Mouse (Mus musculus) ES-Bruce4 (cell line): ENCODE data around the gene Tbcel. TPM values are rescaled to one million over a fixed set of nuclear protein-coding genes. Genes with fewer than 3 reads are reported as not detected.

Experiments
- H3K27ac ChIP-seq: 2 replicates; pipeline ENCODE4 v1.5.1; 2012; ENCODE audit warnings: low read length, inconsistent platforms; ENCODE audit not compliant: insufficient read depth
- H3K27me3 ChIP-seq: 2 replicates; pipeline ENCODE4 v1.6.1; 2012; ENCODE audit warnings: mild to moderate bottlenecking, low read length, inconsistent platforms; ENCODE audit not compliant: control insufficient read depth, poor library complexity, insufficient read depth, severe bottlenecking
- H3K36me3 ChIP-seq: 2 replicates; pipeline ENCODE4 v1.6.1; 2012; ENCODE audit warnings: inconsistent platforms, mild to moderate bottlenecking, low read length, moderate library complexity; ENCODE audit not compliant: control insufficient read depth, poor library complexity, insufficient read depth, severe bottlenecking
- H3K4me1 ChIP-seq: one replicate; pipeline ENCODE4 v1.8.1; 2011; ENCODE audit warnings: low read length; ENCODE audit not compliant: control insufficient read depth, insufficient read depth
- H3K4me3 ChIP-seq: 2 replicates; pipeline ENCODE4 v1.5.1; 2011; ENCODE audit warnings: low read depth, mild to moderate bottlenecking, low read length
- H3K9ac ChIP-seq: 2 replicates; pipeline ENCODE4 v1.6.1; 2012; ENCODE audit warnings: low read depth, mild to moderate bottlenecking, inconsistent platforms; ENCODE audit not compliant: poor library complexity, severe bottlenecking
- H3K9me3 ChIP-seq: replicated peaks from 2 replicates; pipeline ENCODE4 v1.6.1; 2012; ENCODE audit warnings: mild to moderate bottlenecking, low read length, inconsistent platforms; ENCODE audit not compliant: control insufficient read depth, poor library complexity, insufficient read depth, severe bottlenecking
- CTCF ChIP-seq: IDR thresholded peaks from one replicate; pipeline ENCODE4 v1.8.1; 2011; ENCODE audit warnings: low read depth, low read length
- EP300 ChIP-seq: IDR thresholded peaks from 2 replicates; pipeline ENCODE4 v1.6.1; 2011; ENCODE audit warnings: low read depth, low read length; ENCODE audit not compliant: insufficient read depth
- POLR2A ChIP-seq: IDR thresholded peaks from one replicate; pipeline ENCODE4 v1.8.1; 2011; ENCODE audit warnings: low read length; ENCODE audit not compliant: insufficient read depth
- polyA plus RNA-seq: library from polyadenylated mRNA; stranded (reverse); fragments of >200 nt; gene quantifications from 2 replicates; pipeline ENCODE4 v1.2.4, GENCODE M21; 2011; ENCODE audit warnings: low read depth; ENCODE audit not compliant: missing spikeins, insufficient read depth, insufficient read length

The Tbcel gene
- polyA plus RNA-seq, 1 experiment: 27.1 TPM

DNA sequence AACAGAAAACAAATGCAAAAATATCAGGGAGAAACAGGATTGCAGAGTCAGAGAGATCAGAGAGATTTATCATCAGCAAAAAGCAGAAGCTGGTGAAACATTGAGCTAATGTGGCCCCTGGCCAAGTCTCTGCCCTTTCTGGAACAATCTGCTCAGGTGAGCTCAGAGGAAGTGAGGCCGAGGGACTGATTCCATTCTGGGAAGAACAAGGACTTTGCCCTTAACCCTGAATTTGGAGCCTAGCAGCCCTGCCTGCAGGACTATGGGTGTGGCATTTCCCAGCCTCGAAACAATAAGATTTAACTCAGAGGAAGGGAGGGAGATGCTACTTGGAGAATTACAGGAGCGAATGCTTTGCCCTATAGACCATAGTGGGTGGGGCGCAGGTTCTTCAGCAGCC, 4.7 kb upstream of the Tbcel start:
- Histone ChIP-seq H3K9me3 (no peaks in the 10 kb centered on the region), H3K27me3 (no peaks in the 10 kb centered on the region), H3K27ac (no peak overlapping the region), H3K4me3 (no peak overlapping the region), H3K9ac (no peak overlapping the region), H3K4me1 (peaks cover 3% of the 10 kb centered on the region), H3K36me3 (no peaks in the 10 kb centered on the region)
- TF ChIP-seq CTCF: no peak
- TF ChIP-seq EP300: peak; percentile 71
- TF ChIP-seq POLR2A: no peak

DNA sequence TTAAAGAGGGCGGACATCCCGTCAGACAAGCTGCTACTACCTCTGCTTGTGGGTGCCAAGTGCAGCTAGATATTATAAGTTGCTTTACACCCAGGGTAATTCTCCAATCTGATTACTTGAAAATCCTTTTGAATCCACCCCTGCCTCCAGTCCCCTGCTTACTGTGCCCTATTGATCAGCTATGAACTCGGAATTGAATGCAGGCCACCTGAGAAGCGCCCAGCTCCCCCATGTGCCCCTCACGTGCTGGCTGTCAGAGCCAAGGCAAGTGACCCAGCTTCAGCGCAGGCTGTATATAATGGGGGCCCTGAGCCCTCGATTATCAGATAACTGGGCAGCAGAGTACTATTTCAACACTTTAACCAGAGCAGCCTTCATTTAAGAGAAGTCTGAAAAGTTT, 626 bp upstream of the Tbcel start:
- TF ChIP-seq CTCF (no peak), POLR2A (no peak)
- H3K27ac ChIP-seq: no peak overlapping the region
- H3K4me1 ChIP-seq: peaks cover 2% of the 10 kb centered on the region
- no peaks in the 10 kb centered on the region for H3K27me3 ChIP-seq
- H3K9ac ChIP-seq: no peak overlapping the region
- no peak overlapping the region for H3K4me3 ChIP-seq
- H3K36me3 ChIP-seq: no peaks in the 10 kb centered on the region
- no peaks in the 10 kb centered on the region for H3K9me3 ChIP-seq

DNA sequence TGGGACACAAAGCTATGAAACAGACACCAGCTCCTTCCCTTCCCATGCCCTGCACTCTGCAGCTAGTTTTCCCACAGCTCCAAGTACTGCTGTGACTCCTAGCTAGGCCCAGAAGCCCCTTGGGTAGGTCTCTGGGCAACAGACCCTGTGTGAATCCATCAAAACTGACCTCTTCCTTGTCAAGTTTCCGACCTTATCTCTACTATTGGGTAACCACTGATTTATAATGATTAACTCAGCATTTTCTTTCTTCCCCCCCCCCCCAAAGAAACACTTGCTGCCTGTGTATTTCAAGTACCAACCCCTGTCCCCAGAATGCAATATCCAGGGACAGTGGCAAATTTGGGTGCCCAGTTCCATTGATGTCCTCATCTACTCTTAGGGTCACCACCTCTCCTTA, 587 bp downstream of the Tbcel start:
- Histone ChIP-seq H3K27ac (no peak overlapping the region), H3K27me3 (peaks cover 1% of the 10 kb centered on the region; the same call in 1 of the 2 replicates), H3K36me3 (no peaks in the 10 kb centered on the region), H3K9me3 (no peaks in the 10 kb centered on the region), H3K9ac (no peak overlapping the region), H3K4me1 (no peaks in the 10 kb centered on the region), H3K4me3 (no peak overlapping the region)
- TF ChIP-seq POLR2A (no peak), CTCF (no peak), EP300 (no peak)

DNA sequence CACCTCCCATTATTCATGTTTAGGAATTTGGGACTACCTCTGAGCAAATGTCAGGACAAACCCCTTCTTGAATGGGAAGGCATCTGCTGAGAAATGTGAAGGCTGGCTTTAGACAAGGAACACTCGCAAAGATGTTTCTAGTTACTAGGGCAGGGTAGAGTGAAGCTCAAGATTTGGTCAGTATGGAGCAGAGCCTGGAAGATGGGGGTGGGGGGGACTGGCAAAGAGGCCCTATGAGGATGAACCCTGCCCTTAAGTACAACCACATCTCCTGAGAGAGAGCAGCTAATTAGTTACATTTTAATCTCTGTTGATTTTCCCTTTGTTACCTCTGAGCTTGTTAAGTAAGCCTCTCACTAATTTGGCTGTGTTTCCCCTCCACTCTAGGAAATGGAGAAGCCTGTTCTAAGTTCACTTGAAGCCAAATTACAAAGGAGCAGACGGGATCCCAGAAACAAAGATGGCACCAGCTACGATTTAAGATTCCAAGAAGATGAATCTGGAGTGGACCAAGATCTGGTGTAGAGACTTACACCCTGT, 2.6 kb downstream of the Tbcel start:
- Histone ChIP-seq H3K4me1 (no peaks in the 10 kb centered on the region), H3K9me3 (no peaks in the 10 kb centered on the region), H3K4me3 (no peak overlapping the region), H3K9ac (no peak overlapping the region), H3K27ac (no peak overlapping the region), H3K36me3 (no peaks in the 10 kb centered on the region), H3K27me3 (peaks cover 1% of the 10 kb centered on the region; the same call in 1 of the 2 replicates)
- TF ChIP-seq CTCF: no peak
- no peak for TF ChIP-seq POLR2A
- TF ChIP-seq EP300: no peak

DNA sequence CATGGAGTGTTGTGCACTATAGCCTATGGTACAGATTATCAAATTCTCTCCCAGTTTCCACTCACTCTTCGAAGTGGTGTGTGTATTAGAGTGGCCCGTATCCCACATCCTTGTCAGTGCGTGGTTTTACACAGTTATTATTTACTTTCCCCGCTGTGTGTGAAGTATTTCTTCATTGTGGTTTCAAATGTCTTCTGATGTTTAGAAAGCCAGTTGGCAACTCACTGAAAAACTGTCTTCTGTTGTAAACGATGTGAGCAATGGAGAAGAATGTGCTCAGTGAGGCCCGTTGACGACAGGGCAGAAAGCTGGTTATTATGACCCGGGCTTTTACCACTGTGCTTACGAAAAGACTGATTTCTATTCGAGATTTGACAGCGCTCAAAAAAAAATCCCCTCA, 3.0 kb downstream of the Tbcel start:
- no peak overlapping the region for H3K27ac ChIP-seq
- H3K4me1 ChIP-seq: no peaks in the 10 kb centered on the region
- H3K36me3 ChIP-seq: no peaks in the 10 kb centered on the region
- peaks cover 1% of the 10 kb centered on the region; the same call in 1 of the 2 replicates for H3K27me3 ChIP-seq
- H3K4me3 ChIP-seq: no peak overlapping the region
- TF ChIP-seq CTCF (no peak), EP300 (no peak), POLR2A (no peak)
- no peak overlapping the region for H3K9ac ChIP-seq
- H3K9me3 ChIP-seq: no peaks in the 10 kb centered on the region

DNA sequence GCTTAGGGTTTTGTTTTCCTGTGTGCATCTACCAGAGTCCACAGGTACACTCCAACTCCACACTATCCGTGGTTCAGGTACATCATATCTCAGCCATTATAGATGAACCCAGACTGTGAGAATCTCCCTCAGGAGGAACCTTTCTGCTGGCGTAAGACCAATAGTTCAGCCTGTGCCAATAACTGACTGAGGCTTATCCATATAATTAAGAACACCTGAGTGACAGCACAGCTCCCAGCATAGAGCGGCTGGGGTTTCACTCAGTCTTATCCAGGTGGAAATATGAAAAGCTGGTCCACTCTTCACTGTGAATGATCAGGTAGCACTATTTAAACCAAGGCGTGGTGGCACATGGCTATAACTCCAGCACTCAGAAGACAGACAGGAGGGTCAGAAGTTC, 3.9 kb downstream of the Tbcel start:
- TF ChIP-seq CTCF (no peak), POLR2A (no peak), EP300 (no peak)
- H3K9ac ChIP-seq: no peak overlapping the region
- H3K9me3 ChIP-seq: no peaks in the 10 kb centered on the region
- H3K4me3 ChIP-seq: no peak overlapping the region
- no peaks in the 10 kb centered on the region for H3K36me3 ChIP-seq
- no peaks in the 10 kb centered on the region for H3K4me1 ChIP-seq
- H3K27me3 ChIP-seq: peaks cover 1% of the 10 kb centered on the region; the same call in 1 of the 2 replicates
- no peak overlapping the region for H3K27ac ChIP-seq
